Mouse (Mus musculus): ENCODE measurements around the gene Nr1i3. TPM values are rescaled to one million over a fixed set of nuclear protein-coding genes. Genes with fewer than 3 reads are reported as not detected.

Nr1i3 gene
- polyA plus RNA-seq (2012; rRNA removed) = 0.04 and 0.16 TPM in 2 replicates

- Histone ChIP-seq H3K36me3 (ENCODE audit: control insufficient read depth, insufficient read depth, low read length) (no peaks in the 10 kb centered on the region), H3K4me1 (ENCODE audit: control insufficient read depth, insufficient read depth, low read length) (no peaks in the 10 kb centered on the region), H3K4me3 (ENCODE audit: control insufficient read depth, low read depth, low read length) (no peak within 1 kb of the TSS), H3K27ac (ENCODE audit: control insufficient read depth, insufficient read depth, low read depth, low read length) (no peak within 1 kb of the TSS), H3K27me3 (ENCODE audit: control insufficient read depth, insufficient read depth, low read length) (no peaks in the 10 kb centered on the region)
- TF ChIP-seq CTCF (IDR thresholded peaks at IDR 0.05; ENCODE audit: control insufficient read depth, insufficient read depth, insufficient replicate concordance, low read depth, low read length) = no peak
Observed at GRCm38 (mm10) chr1:171213801-171214496, at the start of gene Nr1i3. Gene Nr1i3 (plus strand): TSS chr1:171213970.

DNA sequence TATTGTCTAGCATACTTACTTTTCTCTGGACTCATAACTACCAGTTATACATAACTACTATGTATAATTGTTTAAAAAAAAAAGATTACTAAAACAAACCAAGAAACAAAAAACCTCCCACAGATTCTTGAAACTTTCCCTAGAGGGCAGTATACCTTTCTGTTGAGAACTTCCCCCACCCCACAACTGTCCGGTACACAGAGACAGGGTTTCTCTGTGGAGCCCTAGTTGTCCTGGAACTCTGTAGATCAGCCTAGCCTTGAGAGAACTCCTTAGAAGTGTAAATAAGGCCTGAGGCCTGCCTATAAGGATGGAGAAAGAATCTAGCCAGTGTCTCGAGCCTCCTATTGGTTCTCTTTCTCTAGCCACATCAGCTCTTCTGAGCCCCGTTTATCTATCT, 49.5 kb upstream of the Nr1i3 start:
- no peak overlapping the region for H3K4me3 ChIP-seq (ENCODE audit: control insufficient read depth, low read depth, low read length)
- H3K36me3 ChIP-seq (ENCODE audit: control insufficient read depth, insufficient read depth, low read length) = no peaks in the 10 kb centered on the region
- H3K27ac ChIP-seq (ENCODE audit: control insufficient read depth, insufficient read depth, low read depth, low read length) = no peak overlapping the region
- no peaks in the 10 kb centered on the region for H3K27me3 ChIP-seq (ENCODE audit: control insufficient read depth, insufficient read depth, low read length)
- TF ChIP-seq POLR2A (IDR thresholded peaks at IDR 0.05; ENCODE audit: control insufficient read depth, low read depth, low read length) = no peak
- TF ChIP-seq CTCF (IDR thresholded peaks at IDR 0.05; ENCODE audit: control insufficient read depth, insufficient read depth, insufficient replicate concordance, low read depth, low read length) = no peak
- peaks cover 8% of the 10 kb centered on the region for H3K4me1 ChIP-seq (ENCODE audit: control insufficient read depth, insufficient read depth, low read length)

DNA sequence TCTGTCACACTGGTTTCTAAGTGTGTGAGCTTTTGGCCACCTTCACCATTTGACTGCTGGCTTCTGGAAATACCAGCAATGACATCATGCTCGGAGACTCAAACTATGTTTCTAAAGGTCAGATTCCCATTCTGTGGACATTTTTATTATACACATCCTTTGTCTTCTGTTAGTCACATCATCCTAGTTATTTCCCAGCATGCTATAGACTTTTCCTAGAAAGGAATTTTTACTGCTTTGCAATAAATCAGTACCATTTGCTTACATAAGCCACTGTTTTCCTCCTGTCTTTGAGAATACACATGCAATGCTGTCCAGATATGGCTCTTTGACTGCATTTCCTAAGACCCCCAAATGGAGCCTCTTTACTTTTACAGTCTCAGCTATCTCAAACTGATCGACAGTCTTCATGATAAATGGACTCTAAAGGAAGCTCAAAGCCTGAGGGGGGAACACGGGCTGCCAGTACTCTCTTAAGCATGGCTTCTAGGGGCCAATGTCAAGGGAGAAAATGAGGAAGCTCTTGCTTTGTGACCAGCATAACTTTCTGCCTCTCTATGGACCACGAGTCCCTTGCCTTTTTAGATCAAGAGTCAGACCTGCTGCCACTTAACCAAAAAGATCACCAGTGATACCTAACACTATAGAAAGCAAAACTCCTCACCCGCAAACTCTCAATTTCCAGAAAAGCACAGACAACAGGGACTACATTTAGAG, 48.0 kb upstream of the Nr1i3 start:
- Histone ChIP-seq H3K4me1 (ENCODE audit: control insufficient read depth, insufficient read depth, low read length) (peaks cover 2% of the 10 kb centered on the region; the same call in 1 of the 2 replicates), H3K27ac (ENCODE audit: control insufficient read depth, insufficient read depth, low read depth, low read length) (no peak overlapping the region), H3K27me3 (ENCODE audit: control insufficient read depth, insufficient read depth, low read length) (no peaks in the 10 kb centered on the region), H3K36me3 (ENCODE audit: control insufficient read depth, insufficient read depth, low read length) (no peaks in the 10 kb centered on the region), H3K4me3 (ENCODE audit: control insufficient read depth, low read depth, low read length) (no peak overlapping the region)
- TF ChIP-seq CTCF (IDR thresholded peaks at IDR 0.05; ENCODE audit: control insufficient read depth, insufficient read depth, insufficient replicate concordance, low read depth, low read length) (no peak), POLR2A (IDR thresholded peaks at IDR 0.05; ENCODE audit: control insufficient read depth, low read depth, low read length) (no peak)

DNA sequence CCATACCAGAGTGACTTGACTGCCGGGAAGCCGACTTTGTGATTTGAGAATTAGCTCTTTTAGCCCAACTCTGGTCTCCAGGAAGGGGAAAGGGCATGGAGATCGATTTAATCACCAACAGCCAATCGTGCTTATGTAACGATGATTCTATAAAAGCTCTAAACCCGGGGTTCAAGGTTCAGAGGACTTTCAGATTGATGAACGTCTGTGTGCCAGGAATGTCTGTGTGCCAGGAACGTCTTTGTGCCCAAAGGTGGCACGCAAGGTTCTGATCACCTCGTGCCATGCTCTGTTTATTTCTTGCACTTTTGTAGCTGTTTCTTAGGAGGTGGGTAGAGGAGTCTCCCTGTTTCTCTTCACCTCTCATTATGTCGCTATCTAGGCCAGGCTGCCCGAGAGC, 44.9 kb upstream of the Nr1i3 start:
- Histone ChIP-seq H3K27me3 (ENCODE audit: control insufficient read depth, insufficient read depth, low read length) (no peaks in the 10 kb centered on the region), H3K27ac (ENCODE audit: control insufficient read depth, insufficient read depth, low read depth, low read length) (no peak overlapping the region), H3K4me1 (ENCODE audit: control insufficient read depth, insufficient read depth, low read length) (peaks cover 2% of the 10 kb centered on the region; the same call in 1 of the 2 replicates), H3K36me3 (ENCODE audit: control insufficient read depth, insufficient read depth, low read length) (no peaks in the 10 kb centered on the region), H3K4me3 (ENCODE audit: control insufficient read depth, low read depth, low read length) (no peak overlapping the region)
- TF ChIP-seq CTCF (IDR thresholded peaks at IDR 0.05; ENCODE audit: control insufficient read depth, insufficient read depth, insufficient replicate concordance, low read depth, low read length) = no peak
- no peak for TF ChIP-seq POLR2A (IDR thresholded peaks at IDR 0.05; ENCODE audit: control insufficient read depth, low read depth, low read length)

DNA sequence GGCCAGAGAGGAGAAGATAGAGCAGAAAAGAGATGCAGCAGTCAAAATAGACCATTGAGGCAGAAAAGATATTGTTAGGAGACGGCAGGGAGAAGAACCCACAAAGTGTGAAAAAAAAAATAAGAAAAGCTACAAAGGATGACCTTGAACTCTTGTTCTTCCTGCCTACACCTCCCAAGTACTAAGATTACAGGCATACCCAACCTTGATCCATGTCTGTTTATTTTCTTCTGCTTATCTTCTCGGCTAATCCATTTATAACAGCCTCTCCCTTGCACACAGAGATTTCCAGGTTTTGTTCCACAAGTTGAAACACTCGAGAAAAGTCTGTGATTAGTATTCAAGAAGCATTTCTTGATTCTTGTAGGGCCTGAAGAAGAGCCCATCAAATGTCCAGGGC, 43.9 kb upstream of the Nr1i3 start:
- Histone ChIP-seq H3K27ac (ENCODE audit: control insufficient read depth, insufficient read depth, low read depth, low read length) (no peak overlapping the region), H3K4me3 (ENCODE audit: control insufficient read depth, low read depth, low read length) (no peak overlapping the region), H3K27me3 (ENCODE audit: control insufficient read depth, insufficient read depth, low read length) (no peaks in the 10 kb centered on the region), H3K36me3 (ENCODE audit: control insufficient read depth, insufficient read depth, low read length) (no peaks in the 10 kb centered on the region), H3K4me1 (ENCODE audit: control insufficient read depth, insufficient read depth, low read length) (peaks cover 2% of the 10 kb centered on the region; the same call in 1 of the 2 replicates)
- no peak for TF ChIP-seq POLR2A (IDR thresholded peaks at IDR 0.05; ENCODE audit: control insufficient read depth, low read depth, low read length)
- no peak for TF ChIP-seq CTCF (IDR thresholded peaks at IDR 0.05; ENCODE audit: control insufficient read depth, insufficient read depth, insufficient replicate concordance, low read depth, low read length)

- Histone ChIP-seq H3K4me3 (ENCODE audit: control insufficient read depth, low read depth, low read length) (no peak overlapping the region), H3K27ac (ENCODE audit: control insufficient read depth, insufficient read depth, low read depth, low read length) (no peak overlapping the region), H3K36me3 (ENCODE audit: control insufficient read depth, insufficient read depth, low read length) (no peaks in the 10 kb centered on the region), H3K4me1 (ENCODE audit: control insufficient read depth, insufficient read depth, low read length) (peaks cover 2% of the 10 kb centered on the region; the same call in 1 of the 2 replicates), H3K27me3 (ENCODE audit: control insufficient read depth, insufficient read depth, low read length) (no peaks in the 10 kb centered on the region)
- no peak for TF ChIP-seq CTCF (IDR thresholded peaks at IDR 0.05; ENCODE audit: control insufficient read depth, insufficient read depth, insufficient replicate concordance, low read depth, low read length)
- TF ChIP-seq POLR2A (IDR thresholded peaks at IDR 0.05; ENCODE audit: control insufficient read depth, low read depth, low read length) = no peak
Observed at GRCm38 (mm10) chr1:171171138-171171537, 42.6 kb upstream of the Nr1i3 start.

DNA sequence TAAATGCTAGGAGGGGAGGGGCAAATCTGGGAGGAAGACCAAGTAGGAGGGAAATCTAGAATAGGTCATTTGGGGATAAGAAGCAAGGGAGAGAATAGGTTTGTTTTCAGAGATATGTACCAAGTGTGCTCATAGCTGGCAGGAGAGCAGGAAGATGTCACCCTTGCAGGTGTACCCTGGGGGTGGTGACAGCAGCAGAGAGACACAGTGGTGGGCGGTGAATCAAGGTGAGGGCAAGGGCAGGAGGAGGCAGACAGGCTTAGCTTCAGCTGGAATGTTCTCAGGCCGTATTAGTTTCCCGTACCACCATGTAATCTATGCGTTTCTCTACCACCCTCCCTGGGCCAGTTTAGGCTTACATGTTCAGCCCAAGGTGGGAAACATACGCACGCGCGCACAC, 41.0 kb upstream of the Nr1i3 start:
- TF ChIP-seq POLR2A (IDR thresholded peaks at IDR 0.05; ENCODE audit: control insufficient read depth, low read depth, low read length) (no peak), CTCF (IDR thresholded peaks at IDR 0.05; ENCODE audit: control insufficient read depth, insufficient read depth, insufficient replicate concordance, low read depth, low read length) (no peak)
- Histone ChIP-seq H3K27ac (ENCODE audit: control insufficient read depth, insufficient read depth, low read depth, low read length) (no peak overlapping the region), H3K4me1 (ENCODE audit: control insufficient read depth, insufficient read depth, low read length) (peaks cover 2% of the 10 kb centered on the region; the same call in 1 of the 2 replicates), H3K4me3 (ENCODE audit: control insufficient read depth, low read depth, low read length) (no peak overlapping the region), H3K36me3 (ENCODE audit: control insufficient read depth, insufficient read depth, low read length) (no peaks in the 10 kb centered on the region), H3K27me3 (ENCODE audit: control insufficient read depth, insufficient read depth, low read length) (no peaks in the 10 kb centered on the region)
